Mouse (Mus musculus) A20 (cell line): Measurements from ENCODE around the gene Klhl40.

Source experiments
- DNase-seq: peaks from one replicate; pipeline ENCODE4 v3.0.0-alpha.2; 2011; ENCODE audit warnings: low read depth, low spot score

The Klhl40 gene

GRCm38 (mm10) chr9:121778066-121778624 is 738 bp downstream of the Klhl40 start:
- DNase-seq: no peak

GRCm38 (mm10) chr9:121784801-121785200 is 7.4 kb downstream of the Klhl40 start:
- no peak for DNase-seq

GRCm38 (mm10) chr9:121785261-121785660 is 7.9 kb downstream of the Klhl40 start:
- DNase-seq: no peak

- no peak for DNase-seq
Observed at GRCm38 (mm10) chr9:121786359-121786758, 9.0 kb downstream of the Klhl40 start.

GRCm38 (mm10) chr9:121791206-121791605 is 13.8 kb downstream of the Klhl40 start:
- DNase-seq: peak; percentile 14

GRCm38 (mm10) chr9:121791757-121792521 is 14.5 kb downstream of the Klhl40 start, which contains the start of gene Hhatl:
Gene Hhatl, minus strand, starts transcription at chr9:121792507.
- DNase-seq: no peak

- no peak for DNase-seq
Observed at GRCm38 (mm10) chr9:121794972-121795539, 17.6 kb downstream of the Klhl40 start.

GRCm38 (mm10) chr9:121797722-121798121 is 20.3 kb downstream of the Klhl40 start:
- DNase-seq: no peak

GRCm38 (mm10) chr9:121798887-121799520 is 21.6 kb downstream of the Klhl40 start:
- no peak for DNase-seq

- no peak for DNase-seq
Observed at GRCm38 (mm10) chr9:121802747-121803146, 25.3 kb downstream of the Klhl40 start.

- DNase-seq: no peak
Observed at GRCm38 (mm10) chr9:121807546-121807945, 30.1 kb downstream of the Klhl40 start.

- no peak for DNase-seq
Observed at GRCm38 (mm10) chr9:121807947-121808346, 30.5 kb downstream of the Klhl40 start.

GRCm38 (mm10) chr9:121808511-121808910 is 31.1 kb downstream of the Klhl40 start:
- no peak for DNase-seq

GRCm38 (mm10) chr9:121810081-121810821 is 32.8 kb downstream of the Klhl40 start:
- DNase-seq: no peak

- DNase-seq: no peak
Observed at GRCm38 (mm10) chr9:121815183-121815582, 37.8 kb downstream of the Klhl40 start.

- DNase-seq: peak; percentile 60
Observed at GRCm38 (mm10) chr9:121819073-121819770, 41.8 kb downstream of the Klhl40 start.

GRCm38 (mm10) chr9:121819771-121820471 is 42.5 kb downstream of the Klhl40 start:
- no peak for DNase-seq

- no peak for DNase-seq
Observed at GRCm38 (mm10) chr9:121820765-121821164, 43.4 kb downstream of the Klhl40 start.

- no peak for DNase-seq
Observed at GRCm38 (mm10) chr9:121822585-121822991, 45.2 kb downstream of the Klhl40 start.

- DNase-seq: no peak
Observed at GRCm38 (mm10) chr9:121823051-121823450, 45.6 kb downstream of the Klhl40 start.
